Mouse (Mus musculus) left cerebral cortex, postnatal 10 days (tissue): ENCODE results near the gene Ppp2r5b. TPM values are rescaled to one million over a fixed set of nuclear protein-coding genes. Genes with fewer than 3 reads are reported as not detected.

Experiments used
- DNase-seq, 2 experiments: peaks; one replicate each; pipeline ENCODE4 v3.0.0; 2021 to 2022; ENCODE audit warnings: low spot score in 2 of 2, mixed read lengths in 1 of 2; ENCODE audit errors: extremely low spot score in 1 of 2
- intact Hi-C: fragments of 180-260 bp; cut with DNase I; formaldehyde crosslinking; loops from one replicate; pipeline ENCODE4 v1.15.1; 2025
- microRNA-seq: library from miRNA; unstranded; fragments of <30 nt; microRNA quantifications from one replicate; pipeline ENCODE4 v1.2.0, GENCODE M21; 2022
- total RNA-seq, 2 experiments: library from RNA; stranded (reverse); gene quantifications; 2 replicates each; pipeline ENCODE4 v1.2.3; 2021

Gene Ppp2r5b
- total RNA-seq, 2 experiments from 2014 or later, result 214 to 224 TPM

DNA sequence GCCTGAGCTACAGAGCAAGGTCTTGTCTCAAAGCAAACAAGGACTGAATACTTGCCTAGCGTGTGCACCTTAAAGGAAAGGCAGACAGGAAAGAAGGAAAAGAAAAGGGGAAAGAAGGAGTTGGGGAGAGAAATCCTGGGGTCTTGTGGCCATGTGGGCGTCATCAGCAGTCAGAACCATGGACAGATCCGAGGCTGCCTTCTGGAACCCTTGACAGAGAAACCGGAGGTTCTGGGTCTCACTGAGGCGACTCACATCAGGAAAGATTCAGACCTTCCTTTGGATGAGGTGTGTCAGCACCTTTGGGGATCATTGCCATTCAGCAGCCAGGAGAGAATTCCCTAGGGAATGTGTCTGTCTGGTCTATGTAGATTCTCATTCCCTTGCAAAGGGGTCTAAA, 54.0 kb downstream of the Ppp2r5b start:
- DNase-seq, result no peak
- intact Hi-C loops, result no loop called here

GRCm38 (mm10) chr19:6178775-6179174, 56.9 kb downstream of the Ppp2r5b start:
- intact Hi-C loops, result no loop called here
- DNase-seq, result no peak

Small RNAs within 50 kb of the gene (microRNA-seq; reads per million reads assigned to microRNA genes)
- gene Mir192 (25.0 reads per million, percentile 43 among the genes with 10 or more reads in this experiment), gene Mir194-2 (28.5 reads per million, percentile 45 among the genes with 10 or more reads in this experiment)

Other genes starting within 250 kb of the Ppp2r5b start
- not detected for gene Slc22a20, start 249.7 kb downstream of the Ppp2r5b start, total RNA-seq
- 10 to 100 TPM; 18.2 to 19.3 TPM for gene Capn1, start 220.0 kb downstream of the Ppp2r5b start, total RNA-seq
- 10 to 100 TPM; 39.3 to 40.2 TPM for gene Syvn1, start 189.3 kb downstream of the Ppp2r5b start, total RNA-seq
- gene Mrpl49, start 178.1 kb downstream of the Ppp2r5b start, total RNA-seq, result 10 to 100 TPM; 43.3 to 45.3 TPM
- gene Fau, start 178.0 kb downstream of the Ppp2r5b start, total RNA-seq, result 100 to 1,000 TPM; 698 to 713 TPM
- 10 to 100 TPM; 37.0 to 41.3 TPM for gene Znhit2, start 174.7 kb downstream of the Ppp2r5b start, total RNA-seq
- gene Tm7sf2, start 167.5 kb downstream of the Ppp2r5b start, total RNA-seq, result 10 to 100 TPM; 61.5 to 63.8 TPM
- gene Vps51, start 158.6 kb downstream of the Ppp2r5b start, total RNA-seq, result 10 to 100 TPM; 90.8 to 94.8 TPM
- gene Tmem262, start 155.8 kb downstream of the Ppp2r5b start, total RNA-seq, result not detected
- not detected for gene Gm28374, start 153.6 kb downstream of the Ppp2r5b start, total RNA-seq
- 10 to 100 TPM; 36.3 to 37.9 TPM for gene Zfpl1, start 150.9 kb downstream of the Ppp2r5b start, total RNA-seq
- gene Cdca5, start 150.9 kb downstream of the Ppp2r5b start, total RNA-seq, result under 1 TPM; 0.90 to 0.95 TPM
- gene AC131692.1, start 141.5 kb downstream of the Ppp2r5b start, total RNA-seq, result not detected
- gene Naaladl1, start 130.1 kb downstream of the Ppp2r5b start, total RNA-seq, result under 1 TPM; 0.13 to 0.18 TPM
- gene Sac3d1, start 117.2 kb downstream of the Ppp2r5b start, total RNA-seq, result 10 to 100 TPM; 23.0 to 24.7 TPM
- 10 to 100 TPM; 39.1 to 41.3 TPM for gene Snx15, start 107.6 kb downstream of the Ppp2r5b start, total RNA-seq
- gene Batf2, start 94.9 kb downstream of the Ppp2r5b start, total RNA-seq, result under 1 TPM in 1 of 2 experiments, not detected in 1; 0.43 TPM
- 10 to 100 TPM; 58.2 to 59.9 TPM for gene Arl2, start 94.3 kb downstream of the Ppp2r5b start, total RNA-seq
- gene Majin, start 51.5 kb downstream of the Ppp2r5b start, total RNA-seq, result not detected
- not detected for gene Gpha2, start 9.5 kb downstream of the Ppp2r5b start, total RNA-seq
- gene Atg2a, start 5.8 kb upstream of the Ppp2r5b start, total RNA-seq, result 10 to 100 TPM; 32.9 to 34.9 TPM
- gene Ehd1, start 40.9 kb upstream of the Ppp2r5b start, total RNA-seq, result 10 to 100 TPM; 45.0 to 49.0 TPM
- 1 to 10 TPM; 2.6 to 4.8 TPM for gene Cdc42bpg, start 70.6 kb upstream of the Ppp2r5b start, total RNA-seq
- gene Men1, start 99.1 kb upstream of the Ppp2r5b start, total RNA-seq, result 10 to 100 TPM; 65.8 to 66.4 TPM
- gene Map4k2, start 105.3 kb upstream of the Ppp2r5b start, total RNA-seq, result 10 to 100 TPM; 72.1 to 80.9 TPM
- gene Sf1, start 127.8 kb upstream of the Ppp2r5b start, total RNA-seq, result 100 to 1,000 TPM; 178 to 194 TPM
- 10 to 100 TPM; 17.0 to 17.1 TPM for gene Pygm, start 148.5 kb upstream of the Ppp2r5b start, total RNA-seq
- gene Rasgrp2, start 163.5 kb upstream of the Ppp2r5b start, total RNA-seq, result 100 to 1,000 TPM; 179 to 190 TPM
- gene Nrxn2, start 182.9 kb upstream of the Ppp2r5b start, total RNA-seq, result 100 to 1,000 TPM; 809 to 835 TPM